Comparison of ENCODE assay signal across 22 mouse cellular contexts in the genomic region with DNA sequence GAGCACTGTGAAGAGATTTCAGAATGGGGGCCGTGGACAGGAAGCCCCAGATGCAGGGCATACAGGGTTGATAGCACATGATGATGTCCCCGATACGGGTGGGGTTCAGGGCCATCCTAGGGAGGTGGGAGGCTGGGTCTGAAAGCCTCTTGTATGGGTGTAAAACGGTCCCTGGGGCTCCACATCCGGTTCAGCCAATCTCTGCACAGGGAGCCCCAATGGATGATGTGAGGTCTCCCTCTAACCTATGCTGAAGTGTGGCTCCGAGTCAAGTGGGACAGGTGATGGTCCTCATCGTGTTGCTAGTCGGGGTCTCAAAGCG. TPM values are rescaled to one million over a fixed set of nuclear protein-coding genes. Genes with fewer than 3 reads are reported as not detected.
A peak's percentile ranks its signal among the peaks of the same experiment; 100 is the strongest.
DNase-seq lines count a peak whose midpoint lies in the region; ATAC-seq and TF ChIP-seq lines count a peak whose summit lies in the region.
"Had no signal": no experiment of that assay in that cellular context is flagged by ENCODE, and none has a peak within 500 bp of the region (broad histone marks: within the 10 kb centered on the region; RNA-seq: fewer than 3 reads in every experiment).

No protein-coding gene starts in this region.

- peak; percentile 25 for ATAC-seq in liver, embryonic 12.5 days
- no peak for ATAC-seq in liver, embryonic 11.5 days (replicated peaks; ENCODE audit: low FRiP score)
- ATAC-seq in liver, embryonic 13.5 days (ENCODE audit: low read depth): peak; percentile 52
- no peak for ATAC-seq in lung, postnatal 0 days
- ATAC-seq: activated CD4-positive, CD25-positive, alpha-beta regulatory T cell, adult 4 months; forebrain, embryonic 15.5 days; hindbrain, embryonic 16.5 days; midbrain, embryonic 16.5 days had no signal

- H3K36me3 ChIP-seq in liver, embryonic 12.5 days: no peaks in the 10 kb centered on the region
- H3K36me3 ChIP-seq in liver, embryonic 11.5 days (ENCODE audit: control insufficient read depth, insufficient read depth, low read length): no peaks in the 10 kb centered on the region
- no peaks in the 10 kb centered on the region for H3K36me3 ChIP-seq in E14TG2a.4 (ENCODE audit: insufficient read depth, low read length)
- H3K36me3 ChIP-seq in liver, embryonic 13.5 days: no peaks in the 10 kb centered on the region
- no peaks in the 10 kb centered on the region for H3K36me3 ChIP-seq in lung, postnatal 0 days (ENCODE audit: insufficient read depth, low read length)
- H3K36me3 ChIP-seq: forebrain, embryonic 15.5 days; heart, embryonic 12.5 days had no signal

- TF ChIP-seq EP300 in lung, postnatal 0 days (IDR thresholded peaks at IDR 0.05): no peak

- no peak overlapping the region for H3K9ac ChIP-seq in liver, embryonic 12.5 days
- H3K9ac ChIP-seq in liver, embryonic 11.5 days (ENCODE audit: low read depth, low read length): no peak overlapping the region
- H3K9ac ChIP-seq in liver, embryonic 13.5 days: no peak overlapping the region
- no peak overlapping the region for H3K9ac ChIP-seq in lung, postnatal 0 days (replicated peaks; ENCODE audit: low read depth)
- H3K9ac ChIP-seq: forebrain, embryonic 15.5 days; heart, embryonic 12.5 days had no signal

- H3K9me3 ChIP-seq in liver, embryonic 12.5 days (replicated peaks): no peaks in the 10 kb centered on the region
- H3K9me3 ChIP-seq in liver, embryonic 11.5 days (ENCODE audit: control insufficient read depth, low read length): no peaks in the 10 kb centered on the region
- no peaks in the 10 kb centered on the region for H3K9me3 ChIP-seq in E14TG2a.4 (ENCODE audit: low read length)
- H3K9me3 ChIP-seq in liver, embryonic 13.5 days (replicated peaks): no peaks in the 10 kb centered on the region; the same call in 1 of the 2 replicates
- H3K9me3 ChIP-seq in lung, postnatal 0 days (ENCODE audit: low read length): no peaks in the 10 kb centered on the region
- H3K9me3 ChIP-seq: forebrain, embryonic 15.5 days; heart, embryonic 12.5 days had no signal

- no peak for DNase-seq in liver, embryonic 11.5 days (ENCODE audit: low spot score)
- DNase-seq in liver, embryonic 13.5 days: no peak
- no peak for DNase-seq in lung, postnatal 0 days (ENCODE audit: low spot score)
- DNase-seq in adipocyte (ENCODE audit: low spot score): no peak
- no peak for DNase-seq in right cerebral cortex, postnatal 14 days
- DNase-seq in retina, postnatal 1 day: no peak
- DNase-seq: adrenal gland, adult 8-10 months; B cell, adult 2 months; heart, adult 18-20 months; layer of hippocampus, postnatal 36 days; right cerebral cortex, adult 18-20 months; right cerebral cortex, postnatal 4 days; thymus, postnatal 14 days had no signal

- 51% methylated on average over 9 of the region's 9 CpGs for WGBS in liver, embryonic 12.5 days (ENCODE audit: insufficient replicate concordance)
- 55% methylated on average over 9 of the region's 9 CpGs for WGBS in liver, embryonic 11.5 days
- 46% methylated on average over 9 of the region's 9 CpGs for WGBS in liver, embryonic 13.5 days (ENCODE audit: insufficient replicate concordance)
- 39% methylated on average over 9 of the region's 9 CpGs for WGBS in lung, postnatal 0 days

- no peak overlapping the region for H3K4me3 ChIP-seq in liver, embryonic 12.5 days
- no peak overlapping the region for H3K4me3 ChIP-seq in liver, embryonic 11.5 days (ENCODE audit: low read depth, low read length)
- peak overlapping the region; percentile 26 for H3K4me3 ChIP-seq in E14TG2a.4 (replicated peaks; ENCODE audit: low read length)
- no peak overlapping the region for H3K4me3 ChIP-seq in liver, embryonic 13.5 days (replicated peaks)
- no peak overlapping the region for H3K4me3 ChIP-seq in lung, postnatal 0 days (ENCODE audit: low read depth, low read length)
- H3K4me3 ChIP-seq: forebrain, embryonic 15.5 days; heart, embryonic 12.5 days had no signal

- H3K4me1 ChIP-seq in liver, embryonic 12.5 days: peaks cover 36% of the 10 kb centered on the region
- peaks cover 13% of the 10 kb centered on the region for H3K4me1 ChIP-seq in liver, embryonic 11.5 days (replicated peaks; ENCODE audit: control insufficient read depth, insufficient read depth, low read length)
- H3K4me1 ChIP-seq in E14TG2a.4 (replicated peaks; ENCODE audit: low read depth, low read length): peaks cover 77% of the 10 kb centered on the region
- peaks cover 49% of the 10 kb centered on the region for H3K4me1 ChIP-seq in liver, embryonic 13.5 days (replicated peaks)
- no peaks in the 10 kb centered on the region for H3K4me1 ChIP-seq in lung, postnatal 0 days (ENCODE audit: insufficient read depth, low read depth, low read length)
- H3K4me1 ChIP-seq: forebrain, embryonic 15.5 days had no signal

- no peak for TF ChIP-seq CTCF in E14TG2a.4 (conservative IDR thresholded peaks at IDR 0.05; ENCODE audit: low read length)
- TF ChIP-seq CTCF in lung, postnatal 0 days (IDR thresholded peaks at IDR 0.05): no peak

- no peak overlapping the region; the same call in 1 of the 2 replicates for H3K27ac ChIP-seq in liver, embryonic 12.5 days
- H3K27ac ChIP-seq in liver, embryonic 11.5 days (ENCODE audit: low read depth, low read length): no peak overlapping the region
- H3K27ac ChIP-seq in liver, embryonic 13.5 days: no peak overlapping the region
- H3K27ac ChIP-seq in lung, postnatal 0 days (ENCODE audit: low read length): peak overlapping the region; percentile 94; the same call in 1 of the 2 replicates
- H3K27ac ChIP-seq: forebrain, embryonic 15.5 days; kidney, postnatal 0 days had no signal

- H3K4me2 ChIP-seq in liver, embryonic 12.5 days: no peak overlapping the region
- no peak overlapping the region for H3K4me2 ChIP-seq in liver, embryonic 11.5 days
- no peak overlapping the region for H3K4me2 ChIP-seq in liver, embryonic 13.5 days
- no peak overlapping the region for H3K4me2 ChIP-seq in lung, postnatal 0 days (replicated peaks; ENCODE audit: low read depth, low read length)
- H3K4me2 ChIP-seq: forebrain, embryonic 15.5 days; heart, embryonic 12.5 days; midbrain, embryonic 11.5 days had no signal

- H3K27me3 ChIP-seq in liver, embryonic 12.5 days (replicated peaks): peaks cover 13% of the 10 kb centered on the region; the same call in 1 of the 2 replicates
- H3K27me3 ChIP-seq in liver, embryonic 11.5 days (replicated peaks; ENCODE audit: control insufficient read depth, insufficient read depth, low read length): no peaks in the 10 kb centered on the region
- peaks cover 2% of the 10 kb centered on the region; the same call in 1 of the 2 replicates for H3K27me3 ChIP-seq in E14TG2a.4 (ENCODE audit: insufficient read depth, low read length)
- no peaks in the 10 kb centered on the region for H3K27me3 ChIP-seq in liver, embryonic 13.5 days
- H3K27me3 ChIP-seq in lung, postnatal 0 days (replicated peaks; ENCODE audit: insufficient read depth, low read length): no peaks in the 10 kb centered on the region
- H3K27me3 ChIP-seq: forebrain, embryonic 15.5 days had no signal

RNA-seq across cellular contexts. Expression of gene Larp1, which starts 35.0 kb away (rescaled TPM):
- polyA plus RNA-seq in liver, embryonic 12.5 days (2016; fragmentation: Nextera tagmentation; extraction: Ambion mirVana): 41.6 and 42.4 TPM in 2 replicates
- 37.2 and 43.0 TPM in 2 replicates for polyA plus RNA-seq in liver, embryonic 11.5 days (2014; fragmentation: Nextera tagmentation; extraction: Ambion mirVana)
- polyA plus RNA-seq in liver, embryonic 13.5 days (2015; fragmentation: Nextera tagmentation; extraction: Ambion mirVana): 19.9 and 21.6 TPM in 2 replicates
- 10.3 and 11.6 TPM in 2 replicates for polyA plus RNA-seq in lung, postnatal 0 days (2015; fragmentation: Nextera tagmentation; extraction: Ambion mirVana)

Comparison
In these comparisons a context has a peak if more than half of its experiments do, and no peak if none do; other contexts are left out.
1. ATAC-seq: peak in liver, embryonic 12.5 days (single experiment) and liver, embryonic 13.5 days (single experiment); none in liver, embryonic 11.5 days (single experiment) and lung, postnatal 0 days (single experiment).